Mouse (Mus musculus) c-Kit-positive CD71-positive TER-119-positive erythroid progenitor cells, embryonic 14.5 days (primary cell): ENCODE data around the gene St6galnac3.

ENCODE experiments used
- DNase-seq: peaks from one replicate; pipeline ENCODE4 v3.0.0-alpha.2; 2013; ENCODE audit warnings: low spot score

The St6galnac3 gene

DNA sequence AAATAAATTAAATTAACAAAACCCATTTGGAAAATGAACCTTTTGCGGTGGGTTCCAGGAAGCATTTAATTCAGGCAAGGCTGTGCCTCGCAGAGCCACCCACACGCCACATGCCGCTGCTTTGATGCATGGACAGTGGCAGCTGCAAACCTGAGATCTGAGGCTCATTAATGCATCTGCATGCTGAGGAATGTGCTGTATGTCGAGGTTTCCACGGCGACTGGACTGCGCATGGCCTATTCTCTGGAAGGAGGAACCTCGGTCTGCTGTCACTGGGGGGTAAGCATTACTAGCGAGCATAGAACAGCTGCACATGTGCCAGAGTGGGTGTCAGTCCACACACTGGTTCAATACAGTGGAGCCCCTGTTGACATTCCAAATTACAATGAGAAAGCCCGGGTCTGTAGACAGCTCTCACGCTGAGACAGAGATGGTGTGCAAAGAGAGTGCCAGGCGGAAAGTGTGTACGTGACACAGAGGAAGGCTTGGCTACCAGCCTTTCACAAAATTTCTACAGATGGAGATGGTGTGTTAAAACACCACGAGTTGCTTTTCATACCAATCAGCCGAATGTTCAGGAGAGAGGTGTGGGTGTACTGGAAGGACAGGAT, 447.5 kb downstream of the St6galnac3 start:
- no peak for DNase-seq

DNA sequence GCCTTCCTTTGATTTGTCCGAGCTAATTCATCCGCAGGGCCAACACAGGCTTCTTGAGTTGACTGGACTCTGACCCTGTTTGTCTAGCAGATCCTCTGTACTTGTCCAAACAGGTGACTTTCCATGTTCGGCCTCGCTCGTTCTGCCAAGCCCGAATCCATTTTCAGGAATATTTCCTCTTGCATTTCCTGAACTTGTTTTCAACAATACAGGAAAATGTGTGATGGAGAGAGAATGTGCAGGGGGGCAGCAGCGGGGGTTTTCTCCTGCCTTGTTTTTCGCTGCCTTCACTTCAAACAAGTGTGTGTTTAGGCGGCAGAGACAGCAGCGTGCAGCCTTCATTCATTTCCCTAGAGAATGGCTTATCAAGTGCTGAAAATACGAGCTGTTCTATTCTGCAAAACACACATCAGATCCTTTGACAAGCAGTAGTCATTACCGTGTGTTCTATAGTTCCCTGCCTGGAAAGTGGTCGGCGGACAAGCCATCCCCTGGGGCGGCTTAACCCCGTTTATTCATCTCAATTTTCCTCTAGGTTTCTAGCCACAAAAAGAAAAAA, 448.1 kb downstream of the St6galnac3 start:
- no peak for DNase-seq

DNA sequence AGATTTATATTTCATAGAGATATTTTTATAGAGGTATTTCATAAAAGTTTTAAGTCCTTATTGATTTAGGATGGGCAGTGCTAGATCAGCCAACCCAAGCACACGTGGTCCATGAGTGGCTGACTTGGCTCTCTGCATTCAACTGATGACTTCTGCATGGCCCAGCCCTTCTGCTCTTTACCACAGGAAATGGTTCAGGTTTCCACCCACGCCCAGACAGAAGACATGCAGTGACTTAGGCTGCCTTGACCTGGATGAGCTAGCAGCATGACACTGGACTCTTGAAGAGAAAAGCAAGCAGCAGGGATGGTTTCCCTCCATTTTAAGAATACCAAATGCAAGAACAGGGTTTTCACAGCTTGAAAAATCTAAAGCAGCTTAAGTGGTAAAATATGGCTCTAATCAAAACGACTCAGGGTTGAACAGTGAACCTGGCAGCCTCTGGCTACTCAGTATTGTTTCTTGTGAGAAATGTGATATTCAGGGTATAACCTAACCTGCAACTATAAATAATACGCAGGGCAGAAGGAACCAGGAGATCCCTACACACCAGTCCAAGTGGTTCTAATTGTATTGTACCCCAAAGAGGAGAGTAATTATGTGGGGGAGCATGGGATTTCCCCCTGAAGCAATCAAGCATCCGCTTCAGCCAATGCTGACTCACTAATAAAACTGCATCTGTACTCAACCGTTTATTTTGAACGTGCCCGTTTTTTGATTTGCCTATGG, 448.7 kb downstream of the St6galnac3 start:
- DNase-seq: no peak

DNA sequence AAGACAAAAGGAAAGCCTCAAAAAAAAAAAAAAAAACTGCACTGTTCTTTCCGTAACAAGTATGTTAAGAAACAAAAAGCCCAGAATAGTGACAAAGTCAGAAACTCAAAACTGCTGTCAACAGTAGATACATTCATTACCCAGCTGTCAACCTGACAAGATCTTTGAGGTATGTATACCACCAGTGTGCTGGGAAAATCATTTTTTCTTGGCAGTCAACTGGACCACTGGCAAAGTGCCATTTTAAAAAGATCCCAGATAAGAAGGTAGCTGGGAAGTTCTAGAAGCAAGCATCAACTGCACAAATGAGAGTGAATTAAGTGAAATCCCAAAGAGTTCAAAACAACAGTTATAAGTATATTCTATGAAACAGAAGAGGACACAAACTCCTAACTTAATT, 452.7 kb downstream of the St6galnac3 start:
- no peak for DNase-seq

DNA sequence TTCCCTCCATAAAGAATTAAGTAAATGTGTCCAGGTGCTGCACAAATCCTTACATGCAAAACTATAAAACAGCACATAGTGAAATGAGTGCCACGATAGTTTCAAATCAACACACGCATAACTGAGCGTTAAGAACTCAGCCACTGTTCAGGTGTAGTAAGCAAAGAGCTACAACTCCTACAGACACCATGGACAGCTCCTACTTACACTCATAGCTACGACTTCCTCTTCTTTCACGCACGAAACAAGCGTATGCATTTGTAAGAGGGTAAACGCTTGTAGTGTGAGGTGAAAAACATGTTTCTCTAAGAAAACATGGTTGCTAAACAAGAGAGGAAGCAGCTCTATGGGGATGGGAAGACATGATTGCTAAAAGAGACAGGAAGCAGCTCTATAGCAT, 457.6 kb downstream of the St6galnac3 start:
- DNase-seq: no peak

DNA sequence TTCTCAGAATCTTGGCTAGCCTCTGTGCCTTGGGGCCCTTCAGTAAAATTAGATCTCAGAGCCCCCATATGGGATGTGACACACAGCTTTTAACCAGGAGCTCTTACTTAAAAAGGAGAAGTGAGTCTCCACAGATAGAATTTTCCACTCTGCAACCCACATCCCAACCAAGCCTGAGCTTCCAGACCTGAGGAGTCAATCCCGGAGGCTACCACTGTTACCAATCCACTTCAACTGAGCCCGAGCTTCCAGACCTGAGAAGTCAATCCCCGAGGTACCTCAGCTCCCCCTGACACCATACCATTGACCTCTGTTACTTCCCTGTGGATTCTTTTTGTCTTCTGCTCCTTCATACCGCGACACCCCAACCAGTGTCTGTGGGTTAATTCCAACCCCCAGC, 463.0 kb downstream of the St6galnac3 start:
- DNase-seq: no peak

DNA sequence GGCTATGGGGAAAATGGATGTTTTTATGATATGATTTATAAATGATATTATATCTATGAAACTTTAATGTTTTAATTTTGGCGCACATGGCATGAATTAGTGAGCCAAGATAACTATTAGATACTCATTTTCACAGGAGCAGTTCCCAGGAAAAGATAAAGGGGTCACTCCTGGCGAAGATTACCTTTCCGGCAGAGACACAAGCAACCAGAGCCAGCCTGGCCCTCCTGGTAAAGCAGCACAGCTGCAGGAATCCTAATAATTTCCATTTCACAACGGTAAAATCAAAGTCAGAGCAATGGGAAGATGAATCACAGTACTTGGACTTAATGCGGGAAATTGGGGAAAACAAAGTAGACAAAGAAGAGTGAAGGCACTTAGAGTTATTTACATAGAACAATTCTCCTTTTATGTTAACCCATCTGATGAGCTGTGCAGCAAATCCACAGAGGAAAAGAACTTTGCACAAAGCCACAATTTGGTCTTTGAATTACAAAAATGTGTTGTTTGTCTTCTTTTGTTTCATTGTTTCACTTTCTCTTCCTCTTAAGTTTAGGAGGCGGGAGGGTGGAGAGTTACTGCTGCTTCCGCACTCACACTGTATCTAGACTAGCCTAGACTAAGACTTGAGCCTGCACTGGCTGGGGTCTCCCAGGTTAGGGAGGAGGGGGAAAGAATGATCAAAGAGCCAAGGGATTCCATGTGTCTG, 464.6 kb downstream of the St6galnac3 start:
- no peak for DNase-seq

DNA sequence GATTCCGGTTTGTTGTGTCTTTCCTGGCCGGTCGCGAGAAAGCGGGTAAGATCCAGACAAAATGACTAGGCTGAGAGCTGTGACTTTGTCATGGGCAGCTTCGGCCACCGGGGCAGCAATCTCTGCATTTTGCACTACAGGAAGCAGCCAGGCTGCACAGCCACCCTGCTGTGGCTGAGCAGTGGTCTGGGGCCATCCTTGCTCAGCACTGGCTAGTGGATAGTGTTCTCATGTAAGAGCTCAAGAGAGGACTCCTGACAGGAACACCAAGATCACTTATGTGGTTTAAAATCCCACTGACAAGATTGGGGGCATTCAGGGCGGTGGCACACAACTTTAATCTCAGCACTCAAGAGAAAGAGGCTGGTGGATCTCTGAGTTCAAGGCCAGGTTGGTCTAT, 469.1 kb downstream of the St6galnac3 start:
- DNase-seq: no peak

DNA sequence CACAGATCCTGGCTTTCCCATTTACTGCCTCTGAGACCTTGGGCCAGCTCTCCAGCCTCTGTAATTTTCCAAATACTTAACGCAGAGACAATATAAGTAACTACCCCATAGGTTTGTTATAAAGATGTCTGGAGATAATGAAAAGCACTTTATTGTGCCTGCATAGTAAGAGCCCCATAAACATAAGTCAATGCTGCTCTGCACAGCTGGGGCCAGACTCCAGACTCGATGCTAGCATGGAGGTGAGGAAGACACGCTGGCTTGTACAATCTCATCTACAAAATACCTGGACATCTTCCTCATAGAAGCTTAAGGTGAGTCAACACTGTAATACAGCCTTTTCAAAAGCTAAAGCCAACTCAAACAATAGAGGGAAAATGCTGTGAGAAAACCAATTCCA, 473.3 kb downstream of the St6galnac3 start:
- DNase-seq: no peak

DNA sequence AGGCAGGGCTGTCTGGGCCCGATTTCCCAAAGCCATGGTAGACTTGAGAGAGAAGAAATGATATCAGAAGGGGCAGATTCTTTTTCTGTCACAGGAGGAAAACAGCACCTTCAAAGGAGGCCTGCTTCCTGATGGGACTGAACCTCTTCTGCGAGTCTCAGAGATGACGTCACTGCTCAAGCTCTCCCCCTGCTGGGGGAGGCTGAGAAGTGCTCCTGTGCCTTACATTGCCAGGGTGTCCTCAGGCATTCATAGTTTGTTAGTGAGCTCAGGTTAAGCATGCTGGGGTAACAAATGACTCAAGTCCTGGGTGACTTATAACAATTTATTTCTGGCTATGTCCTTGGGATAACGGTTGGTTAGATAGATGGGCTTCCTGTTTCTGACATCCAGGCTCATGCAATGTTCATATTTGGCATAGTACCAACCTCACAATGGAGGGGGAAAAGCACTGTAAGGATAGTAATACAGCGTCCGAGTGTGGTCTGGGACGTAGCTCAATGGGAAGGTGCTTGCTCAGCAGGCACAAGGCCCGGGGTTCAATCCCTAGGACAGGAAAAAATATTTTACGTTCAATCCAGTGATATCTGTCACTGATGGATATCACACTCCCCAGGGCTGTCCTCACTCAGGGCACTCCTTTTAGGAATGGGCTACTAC, 474.2 kb downstream of the St6galnac3 start:
- DNase-seq: peak; percentile 69

DNA sequence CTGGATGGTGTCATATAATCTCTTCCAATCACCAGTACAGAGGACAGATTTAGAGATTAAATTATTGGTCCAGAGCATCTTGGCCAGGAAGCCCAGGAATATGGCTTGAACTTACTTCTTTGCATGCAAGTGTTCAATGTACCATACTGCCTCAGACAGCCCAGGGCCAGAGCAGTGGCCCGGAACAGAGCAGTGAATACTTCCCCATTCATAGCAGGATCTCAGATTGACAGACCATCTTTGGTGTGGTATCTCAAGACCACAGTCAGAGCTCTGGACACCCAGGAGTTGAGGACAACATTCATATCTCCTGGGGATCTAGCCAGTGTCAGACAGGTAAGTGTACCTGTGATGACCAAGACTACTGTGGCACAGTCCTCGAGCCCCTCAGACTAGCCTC, 476.1 kb downstream of the St6galnac3 start:
- DNase-seq: no peak

DNA sequence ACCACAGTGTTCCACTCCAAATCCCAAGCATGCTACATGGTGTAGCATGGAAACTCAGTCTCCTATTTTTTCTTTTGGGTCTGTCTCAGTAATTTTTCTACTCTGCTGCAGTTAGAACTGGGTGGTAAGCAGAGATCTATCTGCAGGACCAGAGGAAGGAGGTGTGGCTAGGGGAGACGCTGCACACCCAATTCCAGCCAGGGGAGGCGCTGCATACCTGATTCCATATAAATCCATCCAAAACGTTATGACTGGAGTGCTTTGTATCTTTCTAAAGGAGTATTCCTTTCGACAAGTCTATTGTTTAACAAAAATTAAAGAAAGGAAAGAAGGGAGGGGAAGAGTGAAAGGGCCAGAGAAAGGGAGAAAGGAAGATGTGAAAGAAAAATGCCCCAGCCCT, 476.9 kb downstream of the St6galnac3 start:
- DNase-seq: no peak

DNA sequence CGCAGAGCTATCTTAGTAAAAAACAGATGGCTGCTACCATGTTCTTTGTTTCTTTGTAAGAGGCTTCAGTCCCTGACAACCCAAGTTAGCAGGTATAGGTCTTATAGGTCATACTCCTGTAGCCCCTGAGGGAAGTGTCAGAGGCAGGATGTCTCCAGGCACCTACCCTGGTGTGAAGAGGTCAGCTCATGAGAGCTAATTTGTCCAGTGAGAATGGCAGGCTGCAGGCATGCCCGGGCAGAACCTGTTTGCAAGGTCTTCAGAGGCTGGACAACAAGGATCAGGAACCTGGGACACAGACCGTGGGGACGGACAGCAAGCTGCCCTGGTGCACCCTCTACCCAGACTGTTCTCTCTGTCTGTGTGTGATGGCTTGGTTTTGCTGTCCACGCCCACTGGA, 482.4 kb downstream of the St6galnac3 start:
- no peak for DNase-seq

DNA sequence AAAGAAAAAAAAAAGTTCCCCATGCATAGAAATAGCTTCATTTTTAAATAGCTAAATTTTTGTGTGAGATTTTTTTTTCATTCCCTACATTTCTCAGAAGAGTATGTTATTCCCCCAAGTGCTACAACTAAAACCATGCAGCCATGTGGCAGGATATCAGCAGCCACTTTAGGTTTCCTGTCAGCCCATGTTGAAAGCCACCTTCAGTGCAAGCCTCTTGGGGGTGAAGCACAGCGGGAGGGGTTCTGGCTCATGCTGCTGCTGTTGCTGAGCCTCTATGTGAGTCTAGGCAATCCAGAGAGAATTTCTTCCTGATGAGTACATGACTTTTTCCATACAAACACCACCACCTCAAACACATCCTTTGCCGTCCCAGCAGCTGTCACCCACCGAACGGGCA, 483.8 kb downstream of the St6galnac3 start:
- DNase-seq: no peak

DNA sequence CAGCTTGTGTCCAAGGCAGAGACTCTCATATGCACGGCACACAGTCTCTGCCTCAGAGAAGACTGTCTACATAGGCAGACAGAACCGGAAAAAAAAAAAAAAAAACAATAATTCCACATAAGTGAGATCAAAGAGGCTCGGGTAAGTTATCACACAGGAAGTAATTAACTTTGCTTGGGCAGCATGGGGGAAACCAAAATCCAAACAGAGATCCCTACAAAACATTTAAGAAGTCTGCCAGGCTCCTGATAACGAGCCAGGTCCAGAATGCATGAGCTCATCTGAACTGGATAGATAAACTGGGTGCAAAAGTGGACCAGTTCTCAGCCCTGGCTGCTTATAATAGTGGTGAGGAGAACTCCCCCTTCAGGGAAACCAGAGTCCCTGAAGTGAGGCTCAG, 484.6 kb downstream of the St6galnac3 start:
- DNase-seq: no peak

DNA sequence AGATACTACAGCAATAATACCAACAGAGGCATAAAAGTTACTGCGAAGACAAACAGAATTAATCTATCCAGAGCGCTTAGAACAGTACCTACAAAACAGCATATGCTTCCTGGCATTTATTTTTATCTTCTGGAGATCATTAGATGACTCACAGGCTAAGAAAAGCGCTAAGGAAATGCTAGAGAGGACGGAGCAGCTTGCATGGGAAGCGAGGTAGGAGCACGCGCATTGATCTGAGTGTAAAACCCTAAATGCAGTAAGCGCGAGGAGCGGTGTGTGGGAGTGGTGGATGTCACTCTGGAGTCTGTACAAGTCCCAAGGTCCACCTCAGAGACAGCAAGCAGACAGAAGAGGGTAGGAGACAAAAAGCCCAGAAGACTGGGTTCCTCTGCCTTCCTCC, 486.6 kb downstream of the St6galnac3 start:
- no peak for DNase-seq

DNA sequence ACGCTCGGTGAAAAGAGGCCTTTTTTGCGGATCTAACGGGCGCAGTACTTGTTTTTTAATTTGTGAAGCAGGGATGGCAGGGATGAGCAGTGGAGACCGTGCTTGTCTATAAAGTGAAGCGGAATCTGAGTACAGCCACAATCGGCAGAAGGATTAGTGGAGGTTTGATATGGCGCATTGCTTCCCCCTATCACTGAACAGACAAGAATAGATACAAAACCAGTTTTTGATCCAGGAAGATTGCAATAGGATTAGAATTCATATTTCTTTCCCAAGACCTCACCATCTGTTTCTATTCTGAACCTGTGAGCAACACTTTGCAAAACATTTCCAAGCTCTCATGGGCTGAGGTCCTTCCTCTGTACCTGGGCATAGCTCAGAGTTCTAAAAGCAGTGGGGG, 488.7 kb downstream of the St6galnac3 start:
- no peak for DNase-seq

DNA sequence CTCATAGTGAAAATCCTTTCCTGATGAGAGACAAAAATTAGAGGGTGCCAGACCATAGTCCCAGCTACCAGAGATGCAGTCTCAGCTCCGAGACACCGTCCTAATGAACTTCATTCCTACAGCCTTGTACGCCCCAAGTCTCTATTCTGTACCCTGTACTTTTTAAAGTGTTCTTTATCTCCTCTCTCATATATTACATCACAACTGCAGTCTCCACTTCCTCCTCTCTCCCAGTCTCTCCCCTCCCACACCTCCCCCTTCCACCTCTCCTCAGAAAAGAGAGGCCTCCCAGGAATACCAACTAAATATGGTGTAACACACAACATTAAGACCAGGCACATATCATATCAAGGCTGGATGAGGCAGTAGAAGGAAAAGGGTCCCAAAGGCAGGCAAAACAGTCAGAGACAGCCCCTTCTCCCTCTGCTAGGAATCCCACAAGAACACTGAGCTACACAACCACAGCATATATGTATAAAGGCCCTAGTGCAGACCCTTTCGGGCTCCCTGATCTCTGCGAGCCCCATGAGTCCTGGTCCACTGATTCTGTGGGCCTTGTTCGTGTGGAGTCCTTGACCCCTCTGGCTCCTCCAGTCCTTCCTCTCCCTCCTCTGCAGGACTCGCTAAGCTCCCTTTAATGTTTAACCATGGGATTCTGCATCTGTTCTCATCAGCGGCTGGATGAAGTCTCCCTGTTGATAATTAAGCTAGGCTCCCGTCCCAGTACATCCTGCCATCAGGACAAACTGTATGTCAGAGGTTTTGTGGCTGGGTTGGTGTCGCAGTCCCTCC, 502.2 kb downstream of the St6galnac3 start:
- DNase-seq: no peak

DNA sequence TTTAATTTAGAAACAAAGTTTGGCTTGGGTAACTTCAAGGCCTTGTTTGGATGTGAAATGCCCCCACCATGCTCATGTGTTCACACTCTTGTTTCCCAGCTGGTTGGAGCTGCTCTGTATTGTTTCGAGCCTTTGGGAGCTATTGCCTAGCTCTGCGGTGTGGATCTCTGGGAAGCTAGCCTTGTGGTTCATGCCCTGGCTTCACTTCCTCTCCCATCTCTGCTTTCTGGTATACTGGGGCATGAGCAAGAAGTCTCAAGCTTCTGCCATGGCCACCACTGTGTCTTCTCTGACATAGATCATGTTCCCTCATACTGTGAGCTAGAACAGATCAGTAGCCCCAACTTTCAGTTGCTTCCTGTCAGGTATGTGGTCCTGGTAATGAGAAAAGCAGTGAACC, 505.6 kb downstream of the St6galnac3 start:
- DNase-seq: no peak

DNA sequence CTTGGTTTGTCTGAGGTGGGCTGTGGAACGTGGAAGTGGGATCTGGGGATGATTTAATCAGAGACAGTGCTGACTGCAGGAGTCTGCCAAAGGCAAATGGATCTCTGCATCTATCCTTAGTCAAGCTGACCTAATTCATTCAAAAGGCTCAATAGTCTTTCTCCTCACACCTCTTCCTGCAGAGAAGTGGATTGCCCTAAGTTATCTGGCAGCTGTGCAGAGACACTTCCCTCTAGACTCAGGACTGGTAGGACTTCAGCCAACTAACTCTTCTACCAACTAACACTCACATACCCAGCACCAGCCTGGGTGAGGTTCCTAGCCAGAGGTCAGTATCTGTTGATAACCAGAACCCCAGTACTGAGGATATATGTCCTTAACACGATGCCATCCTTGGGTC, 516.8 kb downstream of the St6galnac3 start:
- no peak for DNase-seq

DNA sequence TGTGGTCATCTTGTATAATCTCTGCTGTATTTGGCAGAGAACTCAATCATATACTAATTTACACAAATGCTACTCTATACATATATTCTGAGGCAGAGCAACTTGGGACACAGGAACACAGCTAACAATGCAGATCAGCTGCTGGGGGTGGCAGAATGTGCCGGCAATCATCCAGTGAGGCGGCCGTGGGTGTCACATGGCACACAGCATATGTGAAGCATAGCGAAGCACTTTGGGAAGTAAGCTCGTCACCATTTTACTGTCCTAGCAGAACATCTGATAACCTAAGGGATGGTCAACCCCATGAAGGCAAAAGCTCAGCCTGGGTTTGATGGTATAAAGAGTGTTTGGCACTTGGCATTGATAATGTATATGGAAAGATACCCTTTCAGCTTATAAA, 520.9 kb downstream of the St6galnac3 start:
- no peak for DNase-seq

DNA sequence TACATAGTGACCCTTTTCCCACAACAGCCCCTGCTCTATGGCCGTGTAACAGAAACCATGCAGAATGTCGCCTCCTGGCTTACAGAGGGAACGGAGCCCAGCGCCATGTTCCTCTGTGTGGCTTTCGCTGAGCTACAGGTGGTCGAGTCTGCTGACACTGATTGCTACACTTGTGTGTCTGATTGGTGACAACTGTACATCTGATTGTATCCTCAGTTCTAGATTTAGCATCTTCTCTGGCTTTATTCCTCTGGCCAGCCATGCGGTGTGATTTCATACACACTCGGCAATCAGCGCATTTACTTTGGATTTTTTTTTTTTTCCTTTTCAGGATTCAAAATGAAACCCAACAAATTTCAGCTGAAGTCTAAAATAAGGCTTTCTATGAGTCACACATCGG, 523.1 kb downstream of the St6galnac3 start:
- DNase-seq: no peak
